Mouse (Mus musculus) E14TG2a.4 (cell line): ENCODE data around the gene Homer1.

ENCODE experiments used
- H3K27me3 ChIP-seq: 2 replicates; pipeline ENCODE4 v1.6.1; 2014; ENCODE audit warnings: low read length, control low read depth; ENCODE audit not compliant: insufficient read depth
- H3K36me3 ChIP-seq: 2 replicates; pipeline ENCODE4 v1.6.1; 2014; ENCODE audit warnings: low read length, control low read depth; ENCODE audit not compliant: insufficient read depth
- H3K4me1 ChIP-seq: replicated peaks from 2 replicates; pipeline ENCODE4 v1.6.1; 2014; ENCODE audit warnings: low read depth, low read length, control low read depth
- H3K4me3 ChIP-seq: replicated peaks from 2 replicates; pipeline ENCODE4 v1.5.1; 2014; ENCODE audit warnings: mild to moderate bottlenecking, low read length
- H3K9me3 ChIP-seq: 2 replicates; pipeline ENCODE4 v1.6.1; 2014; ENCODE audit warnings: low read length, control low read depth
- CTCF ChIP-seq: conservative IDR thresholded peaks from 2 replicates; pipeline ENCODE4 v1.5.1; 2014; ENCODE audit warnings: low read length
- NANOG ChIP-seq: IDR thresholded peaks from 2 replicates; pipeline ENCODE4 v1.6.1; 2014; ENCODE audit warnings: borderline replicate concordance, low read length, mixed read lengths
- POU5F1 ChIP-seq: IDR thresholded peaks from 2 replicates; pipeline ENCODE4 v1.6.1; 2014; ENCODE audit warnings: low read length, borderline replicate concordance

The Homer1 gene

GRCm38 (mm10) chr13:93374457-93374856 is 75.0 kb downstream of the Homer1 start:
- TF ChIP-seq POU5F1, result no peak
- TF ChIP-seq CTCF, result peak; percentile 29

GRCm38 (mm10) chr13:93378493-93378892 is 79.1 kb downstream of the Homer1 start:
- TF ChIP-seq NANOG (no peak), POU5F1 (no peak), CTCF (no peak)
- Histone ChIP-seq H3K27me3 (no peaks in the 10 kb centered on the region), H3K4me1 (no peaks in the 10 kb centered on the region), H3K36me3 (no peaks in the 10 kb centered on the region), H3K9me3 (no peaks in the 10 kb centered on the region), H3K4me3 (no peak overlapping the region)

More at GRCm38 (mm10) chr13:93374457-93374856, 75.0 kb downstream of the Homer1 start:
- H3K36me3 ChIP-seq, result no peaks in the 10 kb centered on the region
- H3K9me3 ChIP-seq, result no peaks in the 10 kb centered on the region
- no peaks in the 10 kb centered on the region for H3K27me3 ChIP-seq
- no peak overlapping the region for H3K4me3 ChIP-seq
- no peaks in the 10 kb centered on the region for H3K4me1 ChIP-seq

- no peak for TF ChIP-seq POU5F1
- TF ChIP-seq CTCF, result no peak
- no peak for TF ChIP-seq NANOG
- Histone ChIP-seq H3K36me3 (no peaks in the 10 kb centered on the region), H3K4me3 (no peak overlapping the region), H3K4me1 (no peaks in the 10 kb centered on the region), H3K9me3 (no peaks in the 10 kb centered on the region), H3K27me3 (no peaks in the 10 kb centered on the region)
Observed at GRCm38 (mm10) chr13:93380399-93381063, 81.1 kb downstream of the Homer1 start.

GRCm38 (mm10) chr13:93381301-93381700 is 81.9 kb downstream of the Homer1 start:
- Histone ChIP-seq H3K9me3 (no peaks in the 10 kb centered on the region), H3K4me3 (no peak overlapping the region), H3K36me3 (no peaks in the 10 kb centered on the region), H3K27me3 (no peaks in the 10 kb centered on the region), H3K4me1 (no peaks in the 10 kb centered on the region)
- TF ChIP-seq CTCF, result no peak
- TF ChIP-seq NANOG, result no peak
- TF ChIP-seq POU5F1, result no peak

- TF ChIP-seq NANOG (no peak), POU5F1 (no peak), CTCF (no peak)
Observed at GRCm38 (mm10) chr13:93383092-93383491, 83.7 kb downstream of the Homer1 start.

GRCm38 (mm10) chr13:93383620-93384019 is 84.2 kb downstream of the Homer1 start:
- Histone ChIP-seq H3K27me3 (no peaks in the 10 kb centered on the region), H3K4me1 (peaks cover 6% of the 10 kb centered on the region), H3K9me3 (no peaks in the 10 kb centered on the region), H3K36me3 (no peaks in the 10 kb centered on the region), H3K4me3 (no peak overlapping the region)
- TF ChIP-seq CTCF, result no peak
- TF ChIP-seq NANOG, result no peak
- no peak for TF ChIP-seq POU5F1

More at GRCm38 (mm10) chr13:93383092-93383491, 83.7 kb downstream of the Homer1 start:
- Histone ChIP-seq H3K36me3 (no peaks in the 10 kb centered on the region), H3K9me3 (no peaks in the 10 kb centered on the region), H3K27me3 (no peaks in the 10 kb centered on the region), H3K4me3 (no peak overlapping the region), H3K4me1 (peaks cover 4% of the 10 kb centered on the region; the same call in 1 of the 2 replicates)

- H3K9me3 ChIP-seq, result no peaks in the 10 kb centered on the region
- no peaks in the 10 kb centered on the region for H3K27me3 ChIP-seq
- H3K4me1 ChIP-seq, result peaks cover 15% of the 10 kb centered on the region
- no peak for TF ChIP-seq NANOG
- no peaks in the 10 kb centered on the region for H3K36me3 ChIP-seq
- H3K4me3 ChIP-seq, result no peak overlapping the region
Observed at GRCm38 (mm10) chr13:93384481-93384880, 85.0 kb downstream of the Homer1 start.

GRCm38 (mm10) chr13:93385147-93385546 is 85.7 kb downstream of the Homer1 start:
- no peak for TF ChIP-seq POU5F1
- TF ChIP-seq NANOG, result no peak
- no peak for TF ChIP-seq CTCF
- no peaks in the 10 kb centered on the region for H3K27me3 ChIP-seq

GRCm38 (mm10) chr13:93387440-93387839 is 88.0 kb downstream of the Homer1 start:
- Histone ChIP-seq H3K4me1 (peaks cover 21% of the 10 kb centered on the region), H3K27me3 (no peaks in the 10 kb centered on the region), H3K36me3 (no peaks in the 10 kb centered on the region), H3K9me3 (no peaks in the 10 kb centered on the region), H3K4me3 (no peak overlapping the region)
- TF ChIP-seq CTCF, result no peak
- no peak for TF ChIP-seq NANOG
- no peak for TF ChIP-seq POU5F1

More at GRCm38 (mm10) chr13:93385147-93385546, 85.7 kb downstream of the Homer1 start:
- Histone ChIP-seq H3K4me3 (no peak overlapping the region), H3K4me1 (peaks cover 20% of the 10 kb centered on the region), H3K36me3 (no peaks in the 10 kb centered on the region), H3K9me3 (no peaks in the 10 kb centered on the region)
